Mouse (Mus musculus): ENCODE results near the gene Espn. TPM values are rescaled to one million over a fixed set of nuclear protein-coding genes. Genes with fewer than 3 reads are reported as not detected.

Gene Espn
- polyA plus RNA-seq, 1 experiment from 2014 or later: 2.3 TPM

- H3K4me3 ChIP-seq (ENCODE audit: low read depth, low read length): no peak overlapping the region
- WGBS (ENCODE audit: insufficient replicate concordance): 47% methylated on average over 7 of the region's 7 CpGs
- 0 out of 2 replicates have a peak, but pooled peaks have one; percentile 10 for ATAC-seq (ENCODE audit: low read depth)
- peaks cover 2% of the 10 kb centered on the region; the same call in 1 of the 2 replicates for H3K27me3 ChIP-seq (ENCODE audit: control insufficient read depth, insufficient read depth, low read depth, low read length)
- H3K4me2 ChIP-seq (ENCODE audit: low read depth, low read length): no peak overlapping the region
- H3K27ac ChIP-seq (ENCODE audit: low read length): no peak overlapping the region
- H3K4me1 ChIP-seq (ENCODE audit: control insufficient read depth, low read depth, low read length): no peaks in the 10 kb centered on the region
- H3K9me3 ChIP-seq (replicated peaks; ENCODE audit: control insufficient read depth, low read length): no peaks in the 10 kb centered on the region
- H3K9ac ChIP-seq (ENCODE audit: low read depth, low read length): no peak overlapping the region
- no peaks in the 10 kb centered on the region for H3K36me3 ChIP-seq (ENCODE audit: control insufficient read depth, insufficient read depth)
These were observed 72.2 kb downstream of the Espn start for GRCm38 (mm10) chr4:152079931-152080330.

GRCm38 (mm10) chr4:152079261-152079660 is 72.9 kb downstream of the Espn start:
- Histone ChIP-seq H3K4me1 (ENCODE audit: control insufficient read depth, low read depth, low read length) (no peaks in the 10 kb centered on the region), H3K9ac (ENCODE audit: low read depth, low read length) (no peak overlapping the region), H3K4me2 (ENCODE audit: low read depth, low read length) (no peak overlapping the region), H3K27me3 (ENCODE audit: control insufficient read depth, insufficient read depth, low read depth, low read length) (no peaks in the 10 kb centered on the region), H3K36me3 (ENCODE audit: control insufficient read depth, insufficient read depth) (no peaks in the 10 kb centered on the region), H3K9me3 (replicated peaks; ENCODE audit: control insufficient read depth, low read length) (no peaks in the 10 kb centered on the region), H3K27ac (ENCODE audit: low read length) (no peak overlapping the region), H3K4me3 (ENCODE audit: low read depth, low read length) (no peak overlapping the region)
- 80% methylated on average over 3 of the region's 3 CpGs for WGBS (ENCODE audit: insufficient replicate concordance)
- no peak for ATAC-seq (ENCODE audit: low read depth)

GRCm38 (mm10) chr4:152078105-152078530 is 74.1 kb downstream of the Espn start:
- WGBS (ENCODE audit: insufficient replicate concordance): 62% methylated on average over 10 of the region's 10 CpGs
- Histone ChIP-seq H3K4me2 (ENCODE audit: low read depth, low read length) (no peak overlapping the region), H3K27ac (ENCODE audit: low read length) (no peak overlapping the region), H3K36me3 (ENCODE audit: control insufficient read depth, insufficient read depth) (no peaks in the 10 kb centered on the region), H3K9me3 (replicated peaks; ENCODE audit: control insufficient read depth, low read length) (no peaks in the 10 kb centered on the region), H3K27me3 (ENCODE audit: control insufficient read depth, insufficient read depth, low read depth, low read length) (no peaks in the 10 kb centered on the region), H3K4me1 (ENCODE audit: control insufficient read depth, low read depth, low read length) (no peaks in the 10 kb centered on the region), H3K4me3 (ENCODE audit: low read depth, low read length) (no peak overlapping the region), H3K9ac (ENCODE audit: low read depth, low read length) (no peak overlapping the region)
- ATAC-seq (ENCODE audit: low read depth): no peak

- no peak overlapping the region for H3K4me3 ChIP-seq (ENCODE audit: low read depth, low read length)
- H3K9ac ChIP-seq (ENCODE audit: low read depth, low read length): no peak overlapping the region
- no peak for ATAC-seq (ENCODE audit: low read depth)
- 78% methylated on average over 9 of the region's 9 CpGs for WGBS (ENCODE audit: insufficient replicate concordance)
- H3K4me2 ChIP-seq (ENCODE audit: low read depth, low read length): no peak overlapping the region
- no peak overlapping the region for H3K27ac ChIP-seq (ENCODE audit: low read length)
- H3K36me3 ChIP-seq (ENCODE audit: control insufficient read depth, insufficient read depth): no peaks in the 10 kb centered on the region
- no peaks in the 10 kb centered on the region for H3K27me3 ChIP-seq (ENCODE audit: control insufficient read depth, insufficient read depth, low read depth, low read length)
- H3K4me1 ChIP-seq (ENCODE audit: control insufficient read depth, low read depth, low read length): peaks cover 2% of the 10 kb centered on the region; the same call in 1 of the 2 replicates
- no peaks in the 10 kb centered on the region for H3K9me3 ChIP-seq (replicated peaks; ENCODE audit: control insufficient read depth, low read length)
These were observed 75.0 kb downstream of the Espn start for GRCm38 (mm10) chr4:152077191-152077590.

- H3K4me2 ChIP-seq (ENCODE audit: low read depth, low read length): no peak overlapping the region
- no peak overlapping the region for H3K27ac ChIP-seq (ENCODE audit: low read length)
- H3K4me3 ChIP-seq (ENCODE audit: low read depth, low read length): no peak overlapping the region
- no peaks in the 10 kb centered on the region for H3K36me3 ChIP-seq (ENCODE audit: control insufficient read depth, insufficient read depth)
- H3K4me1 ChIP-seq (ENCODE audit: control insufficient read depth, low read depth, low read length): peaks cover 2% of the 10 kb centered on the region; the same call in 1 of the 2 replicates
- H3K9ac ChIP-seq (ENCODE audit: low read depth, low read length): no peak overlapping the region
- 77% methylated on average over 9 of the region's 9 CpGs for WGBS (ENCODE audit: insufficient replicate concordance)
- no peak for ATAC-seq (ENCODE audit: low read depth)
- no peaks in the 10 kb centered on the region for H3K9me3 ChIP-seq (replicated peaks; ENCODE audit: control insufficient read depth, low read length)
- H3K27me3 ChIP-seq (ENCODE audit: control insufficient read depth, insufficient read depth, low read depth, low read length): no peaks in the 10 kb centered on the region
These were observed 77.6 kb downstream of the Espn start for GRCm38 (mm10) chr4:152074548-152074947.

- peaks cover 2% of the 10 kb centered on the region; the same call in 1 of the 2 replicates for H3K4me1 ChIP-seq (ENCODE audit: control insufficient read depth, low read depth, low read length)
- no peaks in the 10 kb centered on the region for H3K27me3 ChIP-seq (ENCODE audit: control insufficient read depth, insufficient read depth, low read depth, low read length)
- H3K9me3 ChIP-seq (replicated peaks; ENCODE audit: control insufficient read depth, low read length): no peaks in the 10 kb centered on the region
- WGBS (ENCODE audit: insufficient replicate concordance): 59% methylated on average over 6 of the region's 6 CpGs
- H3K9ac ChIP-seq (ENCODE audit: low read depth, low read length): no peak overlapping the region
- H3K27ac ChIP-seq (ENCODE audit: low read length): no peak overlapping the region
- no peak for ATAC-seq (ENCODE audit: low read depth)
- no peak overlapping the region for H3K4me2 ChIP-seq (ENCODE audit: low read depth, low read length)
- no peaks in the 10 kb centered on the region for H3K36me3 ChIP-seq (ENCODE audit: control insufficient read depth, insufficient read depth)
- no peak overlapping the region for H3K4me3 ChIP-seq (ENCODE audit: low read depth, low read length)
These were observed 78.5 kb downstream of the Espn start for GRCm38 (mm10) chr4:152073715-152074114.

GRCm38 (mm10) chr4:152072655-152073054 is 79.5 kb downstream of the Espn start:
- no peaks in the 10 kb centered on the region for H3K27me3 ChIP-seq (ENCODE audit: control insufficient read depth, insufficient read depth, low read depth, low read length)
- no peaks in the 10 kb centered on the region for H3K9me3 ChIP-seq (replicated peaks; ENCODE audit: control insufficient read depth, low read length)
- no peak overlapping the region for H3K4me2 ChIP-seq (ENCODE audit: low read depth, low read length)
- H3K9ac ChIP-seq (ENCODE audit: low read depth, low read length): no peak overlapping the region
- H3K36me3 ChIP-seq (ENCODE audit: control insufficient read depth, insufficient read depth): no peaks in the 10 kb centered on the region
- no peak for ATAC-seq (ENCODE audit: low read depth)
- no peak overlapping the region for H3K4me3 ChIP-seq (ENCODE audit: low read depth, low read length)
- no peak overlapping the region for H3K27ac ChIP-seq (ENCODE audit: low read length)
- H3K4me1 ChIP-seq (ENCODE audit: control insufficient read depth, low read depth, low read length): peaks cover 2% of the 10 kb centered on the region; the same call in 1 of the 2 replicates
- 46% methylated on average over 10 of the region's 10 CpGs for WGBS (ENCODE audit: insufficient replicate concordance)

GRCm38 (mm10) chr4:152072121-152072601 is 80.0 kb downstream of the Espn start, which contains the start of gene Plekhg5:
Gene Plekhg5 (plus strand): TSS chr4:152072498.
- H3K9ac ChIP-seq (ENCODE audit: low read depth, low read length): no peak within 1 kb of the TSS
- H3K9me3 ChIP-seq (replicated peaks; ENCODE audit: control insufficient read depth, low read length): no peaks in the 10 kb centered on the region
- no peak within 1 kb of the TSS for H3K27ac ChIP-seq (ENCODE audit: low read length)
- WGBS (ENCODE audit: insufficient replicate concordance): 14% methylated on average over 10 of the region's 10 CpGs
- no peak for ATAC-seq (ENCODE audit: low read depth)
- no peaks in the 10 kb centered on the region for H3K36me3 ChIP-seq (ENCODE audit: control insufficient read depth, insufficient read depth)
- H3K4me1 ChIP-seq (ENCODE audit: control insufficient read depth, low read depth, low read length): peaks cover 2% of the 10 kb centered on the region; the same call in 1 of the 2 replicates
- H3K4me2 ChIP-seq (ENCODE audit: low read depth, low read length): no peak within 1 kb of the TSS
- no peak within 1 kb of the TSS for H3K4me3 ChIP-seq (ENCODE audit: low read depth, low read length)
- H3K27me3 ChIP-seq (ENCODE audit: control insufficient read depth, insufficient read depth, low read depth, low read length): no peaks in the 10 kb centered on the region

GRCm38 (mm10) chr4:152070494-152071396 is 81.4 kb downstream of the Espn start:
- no peaks in the 10 kb centered on the region for H3K36me3 ChIP-seq (ENCODE audit: control insufficient read depth, insufficient read depth)
- H3K4me3 ChIP-seq (ENCODE audit: low read depth, low read length): no peak overlapping the region
- H3K9me3 ChIP-seq (replicated peaks; ENCODE audit: control insufficient read depth, low read length): no peaks in the 10 kb centered on the region
- no peak for ATAC-seq (ENCODE audit: low read depth)
- no peaks in the 10 kb centered on the region for H3K27me3 ChIP-seq (ENCODE audit: control insufficient read depth, insufficient read depth, low read depth, low read length)
- H3K9ac ChIP-seq (ENCODE audit: low read depth, low read length): no peak overlapping the region
- H3K4me2 ChIP-seq (ENCODE audit: low read depth, low read length): no peak overlapping the region
- peaks cover 2% of the 10 kb centered on the region; the same call in 1 of the 2 replicates for H3K4me1 ChIP-seq (ENCODE audit: control insufficient read depth, low read depth, low read length)
- WGBS (ENCODE audit: insufficient replicate concordance): 39% methylated on average over 11 of the region's 11 CpGs
- H3K27ac ChIP-seq (ENCODE audit: low read length): no peak overlapping the region

All from liver, embryonic 16.5 days (tissue).